Mouse (Mus musculus) myocyte (in vitro differentiated cells): ENCODE data around the gene Flt1.

ENCODE experiments used
- CEBPB ChIP-seq: IDR thresholded peaks from 2 replicates; pipeline ENCODE4 v1.6.1; 2011; ENCODE audit warnings: mild to moderate bottlenecking, moderate library complexity; ENCODE audit not compliant: poor library complexity, insufficient read depth, severe bottlenecking
- E2F4 ChIP-seq: IDR thresholded peaks from one replicate; pipeline ENCODE4 v1.6.1; 2011; ENCODE audit warnings: mild to moderate bottlenecking, control low read depth, moderate library complexity; ENCODE audit not compliant: insufficient read depth
- POLR2A ChIP-seq: IDR thresholded peaks from one replicate; pipeline ENCODE4 v1.6.1; 2011; ENCODE audit warnings: low read depth, mild to moderate bottlenecking, control low read depth, moderate library complexity; ENCODE audit not compliant: insufficient read length

GRCm38 (mm10) chr5:147539815-147540214, 186.0 kb downstream of the Flt1 start:
- TF ChIP-seq CEBPB: no peak
- TF ChIP-seq E2F4: no peak
- no peak for TF ChIP-seq POLR2A
